Mouse (Mus musculus) MEL (cell line): Measurements from ENCODE around the gene Tspan9. TPM values are rescaled to one million over a fixed set of nuclear protein-coding genes. Genes with fewer than 3 reads are reported as not detected.

Experiments
- DNase-seq: peaks from one replicate; pipeline ENCODE4 v3.0.0; 2011; ENCODE audit warnings: low read depth, low spot score
- H3K27ac ChIP-seq: 2 replicates; pipeline ENCODE4 v1.5.1; 2012; ENCODE audit warnings: low read depth, mild to moderate bottlenecking, control low read depth, low read length, moderate library complexity; ENCODE audit not compliant: control insufficient read depth
- H3K27me3 ChIP-seq, 2 experiments: fragments of 150-350 bp in 1 of 2; sonication (generic) in 1 of 2; 2 replicates each; pipeline ENCODE4 v1.6.1; 2012; ENCODE audit warnings: low read length in 2 of 2, mild to moderate bottlenecking in 2 of 2, improper control_type of control experiment in 1 of 2, moderate library complexity in 1 of 2; ENCODE audit not compliant: insufficient read depth in 2 of 2, control insufficient read depth in 1 of 2
- H3K36me3 ChIP-seq, 2 experiments: 2 replicates each; pipeline ENCODE4 v1.6.1; 2012 to 2014; ENCODE audit warnings: low read length in 2 of 2, improper control_type of control experiment in 1 of 2, inconsistent platforms in 1 of 2, mild to moderate bottlenecking in 1 of 2; ENCODE audit not compliant: insufficient read depth in 2 of 2, control insufficient read depth in 1 of 2
- H3K4me1 ChIP-seq, 2 experiments: fragments of 150-350 bp in 1 of 2; sonication (generic) in 1 of 2; 2 replicates each; pipeline ENCODE4 v1.6.1; 2012; ENCODE audit warnings: low read length in 2 of 2, improper control_type of control experiment in 1 of 2, mild to moderate bottlenecking in 1 of 2; ENCODE audit not compliant: insufficient read depth in 2 of 2, control insufficient read depth in 1 of 2
- H3K4me3 ChIP-seq, 2 experiments: fragments of 150-350 bp in 1 of 2; sonication (generic) in 1 of 2; 2 replicates each; pipeline ENCODE4 v1.5.1; 2012; ENCODE audit warnings: low read depth in 2 of 2, low read length in 2 of 2, mild to moderate bottlenecking in 2 of 2, moderate library complexity in 2 of 2, control low read depth in 1 of 2, improper control_type of control experiment in 1 of 2; ENCODE audit not compliant: control insufficient read depth in 1 of 2, insufficient read depth in 1 of 2
- H3K79me2 ChIP-seq: 2 replicates; pipeline ENCODE4 v1.6.1; 2012; ENCODE audit warnings: mild to moderate bottlenecking, low read length, moderate library complexity; ENCODE audit not compliant: control insufficient read depth, poor library complexity, insufficient read depth
- H3K9ac ChIP-seq: 2 replicates; pipeline ENCODE4 v1.6.1; 2012; ENCODE audit warnings: low read depth, mild to moderate bottlenecking, control low read depth, low read length, moderate library complexity; ENCODE audit not compliant: control insufficient read depth, poor library complexity, severe bottlenecking
- H3K9me3 ChIP-seq: fragments of 150-350 bp; sonication (generic); replicated peaks from 2 replicates; pipeline ENCODE4 v1.6.1; 2012; ENCODE audit warnings: mild to moderate bottlenecking, low read length, improper control_type of control experiment, moderate library complexity; ENCODE audit not compliant: insufficient read depth
- BHLHE40 ChIP-seq: IDR thresholded peaks from 2 replicates; pipeline ENCODE4 v1.6.1; 2012; ENCODE audit warnings: low read depth, mild to moderate bottlenecking, inconsistent platforms, low read length, improper control_type of control experiment, borderline replicate concordance
- CTCF ChIP-seq, 3 experiments: IDR thresholded peaks in 2 of 3; conservative IDR thresholded peaks in 1 of 3; 2 replicates each; pipeline ENCODE4 v1.5.1; 2011 to 2012; ENCODE audit warnings: low read length in 3 of 3, low read depth in 2 of 3, mild to moderate bottlenecking in 2 of 3, improper control_type of control experiment in 1 of 3, inconsistent platforms in 1 of 3, mixed read lengths in 1 of 3, moderate library complexity in 1 of 3; ENCODE audit not compliant: control insufficient read depth in 1 of 3, insufficient read depth in 1 of 3, poor library complexity in 1 of 3, severe bottlenecking in 1 of 3
- E2F4 ChIP-seq: IDR thresholded peaks from 2 replicates; pipeline ENCODE4 v1.6.1; 2011; ENCODE audit warnings: low read depth, low read length, improper control_type of control experiment, borderline replicate concordance
- EP300 ChIP-seq, 2 experiments: IDR thresholded peaks; 2 replicates each; pipeline ENCODE4 v1.6.1; 2011; ENCODE audit warnings: improper control_type of control experiment in 2 of 2, low read length in 2 of 2, low read depth in 1 of 2, mild to moderate bottlenecking in 1 of 2
- GATA1 ChIP-seq: IDR thresholded peaks from 2 replicates; pipeline ENCODE4 v1.6.1; 2011; ENCODE audit warnings: low read depth, low read length, improper control_type of control experiment
- HCFC1 ChIP-seq: IDR thresholded peaks from 2 replicates; pipeline ENCODE4 v1.6.1; 2012; ENCODE audit warnings: low read depth, mild to moderate bottlenecking, inconsistent platforms, low read length, improper control_type of control experiment, moderate library complexity
- JUND ChIP-seq: IDR thresholded peaks from 2 replicates; pipeline ENCODE4 v1.6.1; 2011; ENCODE audit warnings: low read depth, mild to moderate bottlenecking, improper control_type of control experiment, low read length
- KAT2A ChIP-seq: conservative IDR thresholded peaks from 2 replicates; pipeline ENCODE4 v1.6.1; 2012; ENCODE audit warnings: low read depth, low read length, improper control_type of control experiment, inconsistent platforms
- MAFK ChIP-seq: IDR thresholded peaks from 2 replicates; pipeline ENCODE4 v1.6.1; 2011; ENCODE audit warnings: low read depth, mild to moderate bottlenecking, low read length, improper control_type of control experiment, borderline replicate concordance
- MAZ ChIP-seq: IDR thresholded peaks from 2 replicates; pipeline ENCODE4 v1.6.1; 2012; ENCODE audit warnings: low read depth, mild to moderate bottlenecking, inconsistent platforms, low read length, improper control_type of control experiment
- MEF2A ChIP-seq: IDR thresholded peaks from 2 replicates; pipeline ENCODE4 v1.6.1; 2014; ENCODE audit warnings: low read depth, mild to moderate bottlenecking, inconsistent platforms, low read length, improper control_type of control experiment; ENCODE audit not compliant: poor library complexity, insufficient replicate concordance, severe bottlenecking; ENCODE audit errors: extremely low read depth
- MYC ChIP-seq: IDR thresholded peaks from 2 replicates; pipeline ENCODE4 v1.6.1; 2011; ENCODE audit warnings: low read depth, mild to moderate bottlenecking, low read length, improper control_type of control experiment, moderate library complexity
- NELFE ChIP-seq: IDR thresholded peaks from 2 replicates; pipeline ENCODE4 v1.6.1; 2011; ENCODE audit warnings: low read depth, low read length, improper control_type of control experiment
- POLR2A ChIP-seq, 2 experiments: IDR thresholded peaks; 2 replicates each; pipeline ENCODE4 v1.6.1; 2011 to 2012; ENCODE audit warnings: low read length in 2 of 2, mild to moderate bottlenecking in 2 of 2, control low read depth in 1 of 2, improper control_type of control experiment in 1 of 2, low read depth in 1 of 2, moderate library complexity in 1 of 2; ENCODE audit not compliant: control insufficient read depth in 1 of 2, insufficient read depth in 1 of 2, poor library complexity in 1 of 2
- POLR2AphosphoS2 ChIP-seq: IDR thresholded peaks from 2 replicates; pipeline ENCODE4 v1.6.1; 2011; ENCODE audit warnings: low read length, improper control_type of control experiment
- RAD21 ChIP-seq: IDR thresholded peaks from 2 replicates; pipeline ENCODE4 v1.6.1; 2011; ENCODE audit warnings: mild to moderate bottlenecking, low read depth, low read length, improper control_type of control experiment
- RCOR1 ChIP-seq: IDR thresholded peaks from 2 replicates; pipeline ENCODE4 v1.6.1; 2012; ENCODE audit warnings: low read depth, mild to moderate bottlenecking, inconsistent platforms, low read length, improper control_type of control experiment
- SIN3A ChIP-seq: IDR thresholded peaks from 2 replicates; pipeline ENCODE4 v1.6.1; 2012; ENCODE audit warnings: low read length, improper control_type of control experiment, inconsistent platforms
- SMC3 ChIP-seq: IDR thresholded peaks from 2 replicates; pipeline ENCODE4 v1.6.1; 2011; ENCODE audit warnings: low read depth, low read length, improper control_type of control experiment
- TCF12 ChIP-seq: IDR thresholded peaks from 2 replicates; pipeline ENCODE4 v1.6.1; 2014; ENCODE audit warnings: low read depth, mild to moderate bottlenecking, inconsistent platforms, low read length, improper control_type of control experiment, moderate library complexity
- UBTF ChIP-seq: IDR thresholded peaks from 2 replicates; pipeline ENCODE4 v1.6.1; 2012; ENCODE audit warnings: low read depth, mild to moderate bottlenecking, inconsistent platforms, low read length, improper control_type of control experiment, moderate library complexity, borderline replicate concordance; ENCODE audit not compliant: insufficient read depth
- ZC3H11A ChIP-seq: IDR thresholded peaks from 2 replicates; pipeline ENCODE4 v1.6.1; 2012; ENCODE audit warnings: low read depth, mild to moderate bottlenecking, inconsistent platforms, low read length, improper control_type of control experiment
- ZMIZ1 ChIP-seq: IDR thresholded peaks from 2 replicates; pipeline ENCODE4 v1.6.1; 2012; ENCODE audit warnings: low read depth, mild to moderate bottlenecking, inconsistent platforms, low read length, improper control_type of control experiment, moderate library complexity
- polyA plus RNA-seq, 2 experiments: library from polyadenylated mRNA; stranded (reverse) in 1 of 2; unstranded in 1 of 2; fragments of >175 nt in 1 of 2; fragments of >200 nt in 1 of 2; gene quantifications; 2 replicates each; pipeline versions ENCODE4 v1.2.1 to v1.2.4; 2012; ENCODE audit warnings: low replicate concordance in 2 of 2, low read depth in 1 of 2; ENCODE audit not compliant: insufficient read length in 2 of 2, insufficient read depth in 1 of 2, missing spikeins in 1 of 2
- total RNA-seq: library from RNA; depleted of rRNA; stranded (reverse); fragments of 300-350 nt; gene quantifications from 2 replicates; pipeline ENCODE4 v1.2.3, GENCODE M21; 2012

Tspan9 gene
- total and polyA plus RNA-seq, 3 experiments = 0.08 to 3.4 TPM; not detected in 1

- H3K27ac ChIP-seq = no peak overlapping the region
- no peaks in the 10 kb centered on the region for H3K9me3 ChIP-seq
- H3K9ac ChIP-seq = no peak overlapping the region
- H3K36me3 ChIP-seq = no peaks in the 10 kb centered on the region
- no peaks in the 10 kb centered on the region for H3K79me2 ChIP-seq
- H3K27me3 ChIP-seq = no peaks in the 10 kb centered on the region
- H3K4me3 ChIP-seq = no peak overlapping the region
- H3K4me1 ChIP-seq = no peaks in the 10 kb centered on the region
- no peak for TF ChIP-seq MAZ
- TF ChIP-seq E2F4 = no peak
- no peak for TF ChIP-seq MEF2A
- TF ChIP-seq JUND = no peak
- TF ChIP-seq NELFE = no peak
- no peak for TF ChIP-seq TCF12
- DNase-seq = no peak
These were observed 104.2 kb downstream of the Tspan9 start for GRCm38 (mm10) chr6:128039077-128039766.

- Histone ChIP-seq H3K4me3 (no peak overlapping the region), H3K79me2 (no peaks in the 10 kb centered on the region), H3K9me3 (no peaks in the 10 kb centered on the region), H3K36me3 (no peaks in the 10 kb centered on the region), H3K27me3 (no peaks in the 10 kb centered on the region), H3K4me1 (no peaks in the 10 kb centered on the region), H3K27ac (no peak overlapping the region), H3K9ac (no peak overlapping the region)
- no peak for DNase-seq
- TF ChIP-seq UBTF (no peak), NELFE (no peak), KAT2A (no peak), EP300 (IDR thresholded peaks at IDR 0.05; ENCODE audit: low read depth in 1 of 2, low read length in 2 of 2) (no peak), JUND (no peak), POLR2A (IDR thresholded peaks at IDR 0.05; ENCODE audit: control insufficient read depth in 1 of 2, insufficient read depth in 1 of 2, low read depth in 1 of 2, low read length in 2 of 2, poor library complexity in 1 of 2) (no peak), POLR2AphosphoS2 (no peak), SMC3 (no peak)
These were observed 104.8 kb downstream of the Tspan9 start for GRCm38 (mm10) chr6:128038568-128038967.

- no peaks in the 10 kb centered on the region for H3K9me3 ChIP-seq
- no peak overlapping the region for H3K9ac ChIP-seq
- DNase-seq = no peak
- H3K27ac ChIP-seq = no peak overlapping the region
- H3K36me3 ChIP-seq = no peaks in the 10 kb centered on the region
- no peak overlapping the region for H3K4me3 ChIP-seq
- H3K4me1 ChIP-seq = no peaks in the 10 kb centered on the region
- no peaks in the 10 kb centered on the region for H3K27me3 ChIP-seq
- TF ChIP-seq EP300 (IDR thresholded peaks at IDR 0.05; ENCODE audit: low read depth in 1 of 2, low read length in 2 of 2) (no peak), UBTF (no peak), ZMIZ1 (no peak), CTCF (IDR thresholded peaks at IDR 0.05 in 2 of 3, conservative IDR thresholded peaks at IDR 0.05 in 1 of 3; ENCODE audit: control insufficient read depth in 1 of 3, insufficient read depth in 1 of 3, low read depth in 2 of 3, low read length in 3 of 3, poor library complexity in 1 of 3, severe bottlenecking in 1 of 3) (no peak), TCF12 (no peak), MYC (no peak), JUND (no peak), RCOR1 (no peak), HCFC1 (no peak), BHLHE40 (no peak), MAFK (no peak), ZC3H11A (no peak), SIN3A (no peak), GATA1 (no peak), NELFE (no peak), SMC3 (no peak), RAD21 (no peak), POLR2A (IDR thresholded peaks at IDR 0.05; ENCODE audit: control insufficient read depth in 1 of 2, insufficient read depth in 1 of 2, low read depth in 1 of 2, low read length in 2 of 2, poor library complexity in 1 of 2) (no peak)
- no peaks in the 10 kb centered on the region for H3K79me2 ChIP-seq
These were observed 106.8 kb downstream of the Tspan9 start for GRCm38 (mm10) chr6:128036597-128036996.
